ENCODE assay signal across 9 mouse cellular contexts in genomic region chr15:93227764-93228079, GRCm38 (mm10). TPM values are rescaled to one million over a fixed set of nuclear protein-coding genes. Genes with fewer than 3 reads are reported as not detected.
A peak's percentile ranks its signal among the peaks of the same experiment; 100 is the strongest.
DNase-seq lines count a peak whose midpoint lies in the region; ATAC-seq and TF ChIP-seq lines count a peak whose summit lies in the region.
"Had no signal": no experiment of that assay in that cellular context is flagged by ENCODE, and none has a peak within 500 bp of the region (broad histone marks: within the 10 kb centered on the region; RNA-seq: fewer than 3 reads in every experiment).

No protein-coding gene starts in this region.

- H3K27ac ChIP-seq in midbrain, embryonic 10.5 days (replicated peaks): no peak overlapping the region
- no peak overlapping the region for H3K27ac ChIP-seq in midbrain, embryonic 11.5 days (ENCODE audit: low read depth, low read length)
- H3K27ac ChIP-seq in forebrain, embryonic 11.5 days (ENCODE audit: low read depth, low read length): no peak overlapping the region
- H3K27ac ChIP-seq in kidney, embryonic 14.5 days (ENCODE audit: low read depth, low read length): no peak overlapping the region
- no peak overlapping the region for H3K27ac ChIP-seq in liver, postnatal 0 days (ENCODE audit: low read depth)

- 28% methylated on average over 6 of the region's 6 CpGs for WGBS in midbrain, embryonic 10.5 days
- 39% methylated on average over 6 of the region's 6 CpGs for WGBS in midbrain, embryonic 11.5 days
- WGBS in forebrain, embryonic 11.5 days: 30% methylated on average over 6 of the region's 6 CpGs
- WGBS in kidney, embryonic 14.5 days: 29% methylated on average over 6 of the region's 6 CpGs
- WGBS in liver, postnatal 0 days (ENCODE audit: insufficient replicate concordance): 23% methylated on average over 6 of the region's 6 CpGs

- no peaks in the 10 kb centered on the region for H3K4me1 ChIP-seq in midbrain, embryonic 10.5 days
- H3K4me1 ChIP-seq in midbrain, embryonic 11.5 days (ENCODE audit: control insufficient read depth, insufficient read depth, low read length): no peaks in the 10 kb centered on the region
- no peaks in the 10 kb centered on the region for H3K4me1 ChIP-seq in forebrain, embryonic 11.5 days (replicated peaks; ENCODE audit: control insufficient read depth, insufficient read depth, low read length)
- H3K4me1 ChIP-seq in kidney, embryonic 14.5 days (ENCODE audit: control insufficient read depth, insufficient read depth, low read length): no peaks in the 10 kb centered on the region
- H3K4me1 ChIP-seq in liver, postnatal 0 days (ENCODE audit: insufficient read depth): no peaks in the 10 kb centered on the region

- no peak overlapping the region for H3K4me2 ChIP-seq in midbrain, embryonic 11.5 days
- no peak overlapping the region for H3K4me2 ChIP-seq in forebrain, embryonic 11.5 days (ENCODE audit: low read depth, low read length, severe bottlenecking)
- H3K4me2 ChIP-seq in kidney, embryonic 14.5 days (replicated peaks; ENCODE audit: low read depth, low read length): no peak overlapping the region
- no peak overlapping the region for H3K4me2 ChIP-seq in liver, postnatal 0 days (ENCODE audit: low read depth, low read length)

- no peak for TF ChIP-seq EP300 in liver, postnatal 0 days (IDR thresholded peaks at IDR 0.05; ENCODE audit: low read depth)

- H3K9me3 ChIP-seq in midbrain, embryonic 10.5 days (replicated peaks): no peaks in the 10 kb centered on the region
- no peaks in the 10 kb centered on the region for H3K9me3 ChIP-seq in midbrain, embryonic 11.5 days (ENCODE audit: control insufficient read depth, low read length)
- H3K9me3 ChIP-seq in forebrain, embryonic 11.5 days (ENCODE audit: control insufficient read depth, low read length): no peaks in the 10 kb centered on the region
- H3K9me3 ChIP-seq in kidney, embryonic 14.5 days (ENCODE audit: control insufficient read depth, low read length): no peaks in the 10 kb centered on the region
- no peaks in the 10 kb centered on the region for H3K9me3 ChIP-seq in liver, postnatal 0 days (ENCODE audit: low read length)

- H3K9ac ChIP-seq in midbrain, embryonic 11.5 days (ENCODE audit: low read length): no peak overlapping the region
- H3K9ac ChIP-seq in forebrain, embryonic 11.5 days (ENCODE audit: low read length): no peak overlapping the region
- H3K9ac ChIP-seq in kidney, embryonic 14.5 days (ENCODE audit: low read depth, low read length): no peak overlapping the region
- no peak overlapping the region for H3K9ac ChIP-seq in liver, postnatal 0 days (replicated peaks)

- no peak; the same call in 1 of the 2 replicates for ATAC-seq in midbrain, embryonic 11.5 days (ENCODE audit: low FRiP score)
- ATAC-seq in forebrain, embryonic 11.5 days (replicated peaks; ENCODE audit: low FRiP score): peak; percentile 36; the same call in 1 of the 2 replicates
- ATAC-seq in kidney, embryonic 14.5 days (ENCODE audit: low FRiP score, low TSS enrichment): peak; percentile 43; the same call in 1 of the 2 replicates
- ATAC-seq in liver, postnatal 0 days: no peak

- TF ChIP-seq CTCF in liver, postnatal 0 days (IDR thresholded peaks at IDR 0.05; ENCODE audit: low read depth): peak; percentile 62

- H3K27me3 ChIP-seq in midbrain, embryonic 10.5 days (ENCODE audit: low read depth, poor library complexity, severe bottlenecking): no peaks in the 10 kb centered on the region
- H3K27me3 ChIP-seq in midbrain, embryonic 11.5 days (ENCODE audit: control insufficient read depth, insufficient read depth, low read length): no peaks in the 10 kb centered on the region
- no peaks in the 10 kb centered on the region for H3K27me3 ChIP-seq in forebrain, embryonic 11.5 days (ENCODE audit: control insufficient read depth, insufficient read depth, low read length)
- no peaks in the 10 kb centered on the region for H3K27me3 ChIP-seq in kidney, embryonic 14.5 days (ENCODE audit: control insufficient read depth, insufficient read depth, low read length)
- no peaks in the 10 kb centered on the region for H3K27me3 ChIP-seq in liver, postnatal 0 days (ENCODE audit: insufficient read depth, low read length)

- no peak overlapping the region for H3K4me3 ChIP-seq in midbrain, embryonic 10.5 days
- no peak overlapping the region for H3K4me3 ChIP-seq in midbrain, embryonic 11.5 days (ENCODE audit: low read depth, low read length)
- no peak overlapping the region for H3K4me3 ChIP-seq in forebrain, embryonic 11.5 days (ENCODE audit: low read depth, low read length)
- no peak overlapping the region for H3K4me3 ChIP-seq in kidney, embryonic 14.5 days (ENCODE audit: low read length)
- no peak overlapping the region for H3K4me3 ChIP-seq in liver, postnatal 0 days (ENCODE audit: low read depth, low read length)
- H3K4me3 ChIP-seq: erythroblast, embryonic 14.5 days had no signal

- H3K36me3 ChIP-seq in midbrain, embryonic 10.5 days: no peaks in the 10 kb centered on the region
- H3K36me3 ChIP-seq in midbrain, embryonic 11.5 days (ENCODE audit: control insufficient read depth, insufficient read depth, low read length): no peaks in the 10 kb centered on the region
- H3K36me3 ChIP-seq in forebrain, embryonic 11.5 days (ENCODE audit: control insufficient read depth, insufficient read depth, low read length): no peaks in the 10 kb centered on the region
- no peaks in the 10 kb centered on the region for H3K36me3 ChIP-seq in kidney, embryonic 14.5 days (ENCODE audit: control insufficient read depth, insufficient read depth, low read length)
- H3K36me3 ChIP-seq in liver, postnatal 0 days (replicated peaks; ENCODE audit: insufficient read depth, low read length): no peaks in the 10 kb centered on the region

- DNase-seq in midbrain, embryonic 10.5 days (ENCODE audit: low spot score): peak; percentile 44
- DNase-seq in midbrain, embryonic 11.5 days (ENCODE audit: low spot score, missing footprints): no peak
- peak; percentile 57 for DNase-seq in adrenal gland, postnatal 14 days
- peak; percentile 66 for DNase-seq in forebrain, embryonic 11.5 days (ENCODE audit: low spot score)
- DNase-seq in liver, postnatal 0 days: peak; percentile 20
- DNase-seq in right cerebral cortex, postnatal 10 days (ENCODE audit: low spot score in 2 of 2): peak; percentile 56 to 69
- DNase-seq in ovary, postnatal 10 days (ENCODE audit: low spot score): no peak

RNA-seq across cellular contexts. Expression of gene Gxylt1, which starts 47.3 kb away (rescaled TPM):
- polyA plus RNA-seq in midbrain, embryonic 10.5 days (2016; fragmentation: Nextera tagmentation; extraction: Ambion mirVana): 12.8 and 14.5 TPM in 2 replicates
- polyA plus RNA-seq in midbrain, embryonic 11.5 days (2014; fragmentation: Nextera tagmentation; extraction: Ambion mirVana): 11.4 and 14.1 TPM in 2 replicates
- total RNA-seq in adrenal gland, postnatal 14 days (2021): 33.7 and 36.4 TPM in 2 replicates
- 19.7 and 21.7 TPM in 2 replicates for polyA plus RNA-seq in forebrain, embryonic 11.5 days (2014; fragmentation: Nextera tagmentation; extraction: Ambion mirVana)
- polyA plus RNA-seq in kidney, embryonic 14.5 days (2014; fragmentation: Nextera tagmentation; extraction: Ambion mirVana): 12.7 and 21.6 TPM in 2 replicates
- 1.8 and 2.0 TPM in 2 replicates for polyA plus RNA-seq in liver, postnatal 0 days (2015; fragmentation: Nextera tagmentation; extraction: Ambion mirVana)

Comparison
In these comparisons a context has a peak if more than half of its experiments do, and no peak if none do; other contexts are left out.
1. DNase-seq: peak in midbrain, embryonic 10.5 days (single experiment), adrenal gland, postnatal 14 days (single experiment), forebrain, embryonic 11.5 days (single experiment), liver, postnatal 0 days (single experiment) and right cerebral cortex, postnatal 10 days (2 of 2); none in midbrain, embryonic 11.5 days (single experiment) and ovary, postnatal 10 days (single experiment).
2. ATAC-seq: peak in forebrain, embryonic 11.5 days (single experiment) and kidney, embryonic 14.5 days (single experiment); none in midbrain, embryonic 11.5 days (single experiment) and liver, postnatal 0 days (single experiment).